Mouse (Mus musculus): Measurements from ENCODE around the gene Zfp704. TPM values are rescaled to one million over a fixed set of nuclear protein-coding genes. Genes with fewer than 3 reads are reported as not detected.

Zfp704 gene
- 1 to 10 TPM in 1 of 2 experiments, under 1 TPM in 1; 0.71 to 1.2 TPM for polyA plus RNA-seq (2017; shearing (Covaris generic))

GRCm38 (mm10) chr3:9609581-9610341 lies at the start of gene Zfp704:
TSS of gene Zfp704 (minus strand) at chr3:9610085.

All from inflammation-experienced regulatory T-cells (primary cell).